Mouse (Mus musculus): ENCODE results near the gene Rbpjl.

DNA sequence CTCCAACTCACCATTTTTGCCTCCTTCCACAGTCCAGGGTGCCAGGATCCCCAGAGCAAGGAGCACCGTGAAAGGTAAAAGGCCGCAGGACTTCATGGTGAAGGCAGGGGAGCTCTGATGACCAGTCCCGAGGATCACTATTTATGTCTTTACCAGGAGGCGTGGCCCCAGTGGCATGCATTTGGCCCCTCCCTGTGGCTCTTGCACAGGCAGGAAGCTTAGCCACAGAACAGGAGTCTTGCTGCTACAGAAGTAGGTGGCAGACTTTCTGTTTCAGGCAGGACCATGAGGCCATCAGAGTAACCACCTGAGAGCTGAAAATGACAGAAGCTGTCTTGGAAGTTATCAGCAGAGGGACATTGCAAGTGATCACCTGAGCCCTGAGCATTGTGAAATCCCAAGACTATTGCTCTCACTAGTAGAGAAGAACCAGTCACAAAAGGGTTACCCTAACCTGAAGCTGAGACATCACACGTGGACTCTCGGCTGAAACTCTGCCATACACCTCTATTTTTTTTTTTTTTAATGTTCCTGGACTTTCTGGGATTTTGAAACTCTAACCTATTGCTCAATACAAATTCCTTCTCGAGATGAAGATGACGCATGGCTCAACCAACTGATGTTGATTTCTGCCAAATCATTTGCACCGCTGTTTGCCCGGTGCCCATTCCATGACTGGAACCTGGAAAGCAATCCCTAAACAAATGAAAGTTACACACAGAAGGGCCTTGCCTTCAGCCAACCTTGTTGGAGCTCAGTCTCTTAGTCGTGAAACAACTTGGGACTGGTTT, 46.6 kb upstream of the Rbpjl start:
- no peak for TF ChIP-seq POLR2A (IDR thresholded peaks at IDR 0.05; ENCODE audit: extremely low read depth, insufficient read depth, low read length)
- no peak for TF ChIP-seq CTCF (IDR thresholded peaks at IDR 0.05; ENCODE audit: low read depth, low read length)

All from liver, adult 2 months (tissue).